Mouse (Mus musculus) kidney, postnatal 0 days (tissue): ENCODE data around the gene Gm9964. TPM values are rescaled to one million over a fixed set of nuclear protein-coding genes. Genes with fewer than 3 reads are reported as not detected.
"Not testable (repeated sequence)": the region's sequence is repeated elsewhere in the genome, so short reads cannot be mapped to it uniquely, and the experiment has no call there.

Experiments
- ATAC-seq: fragments of 200-750 bp; cut with Nextera tagmentation; replicated peaks from 2 replicates; pipeline ENCODE4 v1.8.0; 2017; ENCODE audit warnings: low read depth, moderate number of reproducible peaks, moderate TSS enrichment, moderate library complexity; ENCODE audit not compliant: low FRiP score
- DNase-seq: peaks from one replicate; pipeline ENCODE4 v3.0.0-alpha.2; 2016; ENCODE audit warnings: low spot score
- H3K27ac ChIP-seq: fragments of 300-500 bp; sonication (generic); 2 replicates; pipeline ENCODE4 v1.5.1; 2014; ENCODE audit warnings: mild to moderate bottlenecking
- H3K27me3 ChIP-seq: fragments of 300-500 bp; sonication (generic); 2 replicates; pipeline ENCODE4 v1.6.1; 2014; ENCODE audit warnings: low read length, mixed read lengths; ENCODE audit not compliant: insufficient read depth
- H3K36me3 ChIP-seq: fragments of 300-500 bp; sonication (generic); 2 replicates; pipeline ENCODE4 v1.6.1; 2014; ENCODE audit warnings: low read length, mixed read lengths; ENCODE audit not compliant: insufficient read depth
- H3K4me1 ChIP-seq: fragments of 300-500 bp; sonication (generic); replicated peaks from 2 replicates; pipeline ENCODE4 v1.6.1; 2014; ENCODE audit warnings: antibody characterized with exemption, low read length, mixed read lengths; ENCODE audit not compliant: insufficient read depth
- H3K4me2 ChIP-seq: fragments of 300-500 bp; sonication (generic); 2 replicates; pipeline ENCODE4 v1.6.1; 2014; ENCODE audit warnings: mild to moderate bottlenecking, low read length, moderate library complexity, mixed read lengths
- H3K4me3 ChIP-seq: fragments of 300-500 bp; sonication (generic); replicated peaks from 2 replicates; pipeline ENCODE4 v1.5.1; 2014; ENCODE audit warnings: low read depth, low read length
- H3K9ac ChIP-seq: fragments of 300-500 bp; sonication (generic); 2 replicates; pipeline ENCODE4 v1.6.1; 2014; ENCODE audit warnings: low read depth, low read length
- H3K9me3 ChIP-seq: fragments of 300-500 bp; sonication (generic); replicated peaks from 2 replicates; pipeline ENCODE4 v1.6.1; 2016; ENCODE audit warnings: low read length, inconsistent platforms, mixed read lengths
- CTCF ChIP-seq: IDR thresholded peaks from 2 replicates; pipeline ENCODE4 v1.5.1; 2016; ENCODE audit warnings: antibody characterized with exemption, low read depth, mild to moderate bottlenecking, moderate library complexity
- WGBS: fragments of 180-500 bp; shearing (Covaris S2); extraction: QIAGEN DNeasy Blood & Tissue Kit; methylation state at CpG from one replicate; pipeline ENCODE4 v1.1.7; 2014; 5-methylcytosine and 5-hydroxymethylcytosine counted together
- polyA plus RNA-seq: library from polyadenylated mRNA; unstranded; fragments of >200 nt; fragmentation: Nextera tagmentation; extraction: Ambion mirVana; gene quantifications from 2 replicates; pipeline ENCODE4 v1.2.1, GENCODE M21; 2015

Gm9964 gene
- polyA plus RNA-seq, 1 experiment from 2014 or later = not detected

DNA sequence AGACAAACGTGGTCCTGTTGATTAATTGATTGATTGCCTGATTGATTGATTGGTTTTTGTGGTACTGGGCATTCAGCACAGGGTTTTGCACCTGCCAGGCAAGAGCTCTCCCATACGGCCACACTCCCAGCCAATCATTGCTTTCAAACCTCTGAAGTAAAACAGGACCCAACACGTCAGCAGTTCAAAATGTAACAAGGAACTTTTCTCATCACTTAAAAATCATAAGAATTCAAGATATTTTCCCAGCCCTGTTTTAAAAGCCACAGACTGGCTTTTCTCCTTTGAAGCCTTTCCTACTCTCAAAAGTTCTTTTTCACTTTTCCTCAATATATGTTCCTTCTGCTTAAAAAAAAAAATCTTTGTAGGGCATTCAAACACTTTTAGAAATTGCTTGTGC is 32.3 kb downstream of the Gm9964 start:
- no peaks in the 10 kb centered on the region for H3K9me3 ChIP-seq
- H3K4me1 ChIP-seq = 0 out of 2 replicates have a peak, but pooled peaks cover 4% of the 10 kb centered on the region
- H3K27me3 ChIP-seq = no peaks in the 10 kb centered on the region
- DNase-seq (peak; percentile 31), ATAC-seq (no peak)
- no peak overlapping the region; the same call in 1 of the 2 replicates for H3K27ac ChIP-seq
- H3K4me2 ChIP-seq = no peak overlapping the region
- TF ChIP-seq CTCF = no peak
- H3K9ac ChIP-seq = no peak overlapping the region
- H3K4me3 ChIP-seq = no peak overlapping the region
- 59% methylated on average over 3 of the region's 3 CpGs for WGBS
- H3K36me3 ChIP-seq = no peaks in the 10 kb centered on the region

DNA sequence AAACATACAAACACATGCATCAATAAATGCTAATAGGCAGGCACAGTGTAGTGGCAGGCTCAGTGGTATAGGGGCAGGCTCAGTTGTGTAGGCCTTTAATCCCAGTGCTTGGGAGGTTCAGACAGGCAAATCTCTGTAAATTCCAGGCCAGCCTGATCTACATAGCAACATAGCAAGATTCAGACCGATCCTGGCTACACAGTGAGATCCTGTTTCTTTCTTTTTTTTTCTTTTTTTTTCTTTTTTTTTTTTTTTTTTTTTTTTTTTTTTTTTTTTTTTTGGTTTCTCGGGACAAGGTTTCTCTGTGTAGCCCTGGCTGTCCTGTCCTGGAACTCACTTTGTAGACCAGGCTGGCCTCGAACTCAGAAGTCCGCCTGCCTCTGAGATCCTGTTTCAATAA is 36.6 kb downstream of the Gm9964 start:
- H3K27ac ChIP-seq, H3K4me3 ChIP-seq, H3K4me1 ChIP-seq, H3K4me2 ChIP-seq, H3K9me3 ChIP-seq, H3K9ac ChIP-seq, H3K27me3 ChIP-seq, H3K36me3 ChIP-seq, DNase-seq, ATAC-seq: not testable (repeated sequence)
- WGBS = 81% methylated on average over 4 of the region's 4 CpGs

DNA sequence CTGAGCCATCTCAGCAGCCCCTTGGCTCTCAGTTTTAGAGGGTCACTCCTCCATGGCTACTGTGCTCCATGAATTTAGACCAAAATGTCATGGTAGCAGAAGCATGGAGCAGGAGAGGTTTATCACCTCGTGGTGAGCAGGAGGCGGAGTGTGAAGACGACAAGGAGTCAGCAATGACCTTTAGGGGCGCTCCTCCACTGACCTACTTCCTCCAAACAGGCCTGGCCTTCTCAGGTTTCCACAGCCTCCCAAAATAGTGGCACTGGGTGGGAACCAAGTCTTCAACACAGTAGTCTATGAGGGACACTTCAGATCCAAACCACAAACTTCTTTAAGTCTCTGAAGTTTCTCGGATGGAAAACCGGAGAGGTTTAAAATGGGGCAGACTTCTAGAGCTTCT is 38.0 kb downstream of the Gm9964 start:
- no peaks in the 10 kb centered on the region for H3K4me1 ChIP-seq
- DNase-seq = no peak
- no peak overlapping the region for H3K4me2 ChIP-seq
- no peaks in the 10 kb centered on the region for H3K9me3 ChIP-seq
- H3K9ac ChIP-seq = no peak overlapping the region
- no peak overlapping the region for H3K27ac ChIP-seq
- no peaks in the 10 kb centered on the region for H3K36me3 ChIP-seq
- no peak for ATAC-seq
- 35% methylated on average over 6 of the region's 6 CpGs for WGBS
- no peak overlapping the region for H3K4me3 ChIP-seq
- no peaks in the 10 kb centered on the region for H3K27me3 ChIP-seq
- no peak for TF ChIP-seq CTCF

DNA sequence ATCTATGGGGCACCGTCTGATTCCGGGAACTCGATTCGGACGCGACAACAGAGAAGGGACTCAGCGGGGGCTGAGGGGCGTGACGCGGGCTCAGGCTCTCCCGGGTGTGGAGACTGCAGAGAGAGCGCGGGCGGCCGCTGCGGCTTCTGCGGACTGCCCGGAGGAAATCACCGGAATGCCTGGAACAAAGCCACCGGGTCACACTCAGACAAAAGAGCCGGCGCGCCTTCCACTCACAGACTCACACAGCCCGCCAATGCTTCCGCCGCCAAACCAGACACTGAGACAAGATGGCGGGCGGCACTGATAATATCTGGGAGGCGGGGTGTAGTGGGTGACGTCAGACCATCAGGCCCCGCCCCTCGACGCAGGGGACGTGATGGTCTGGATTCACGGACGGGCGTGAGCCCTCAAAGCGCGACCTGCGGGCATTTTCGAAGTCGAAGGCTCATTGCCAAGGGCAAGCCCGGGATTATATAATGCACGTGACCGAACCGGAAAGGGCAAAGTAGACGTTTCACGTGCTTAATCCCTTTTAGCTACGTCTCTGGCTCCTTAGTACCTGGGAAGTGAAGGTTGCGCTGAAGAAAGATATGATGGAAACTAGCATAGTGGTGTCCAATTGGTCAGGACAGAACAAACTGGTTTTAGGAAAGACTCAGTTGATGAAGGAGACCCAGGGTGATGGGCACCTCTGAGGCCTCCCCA is 42.2 kb downstream of the Gm9964 start, which contains the start of gene Wsb1:
TSS of gene Wsb1 (minus strand) at position 281 of the 708 bp plus-strand sequence.
- H3K4me2 ChIP-seq = peak within 1 kb of the TSS; percentile 71
- H3K27me3 ChIP-seq = no peaks in the 10 kb centered on the region
- no peak for TF ChIP-seq CTCF
- 0 out of 2 replicates have a peak, but pooled peaks cover 3% of the 10 kb centered on the region for H3K36me3 ChIP-seq
- ATAC-seq (peak; percentile 92), DNase-seq (peak; percentile 95)
- H3K9me3 ChIP-seq = no peaks in the 10 kb centered on the region
- H3K9ac ChIP-seq = peak within 1 kb of the TSS; percentile 97
- peaks cover 8% of the 10 kb centered on the region; the same call in 1 of the 2 replicates for H3K4me1 ChIP-seq
- 1% methylated on average over 50 of the region's 50 CpGs for WGBS
- H3K27ac ChIP-seq = peak within 1 kb of the TSS; percentile 97
- H3K4me3 ChIP-seq = peak within 1 kb of the TSS; percentile 99

DNA sequence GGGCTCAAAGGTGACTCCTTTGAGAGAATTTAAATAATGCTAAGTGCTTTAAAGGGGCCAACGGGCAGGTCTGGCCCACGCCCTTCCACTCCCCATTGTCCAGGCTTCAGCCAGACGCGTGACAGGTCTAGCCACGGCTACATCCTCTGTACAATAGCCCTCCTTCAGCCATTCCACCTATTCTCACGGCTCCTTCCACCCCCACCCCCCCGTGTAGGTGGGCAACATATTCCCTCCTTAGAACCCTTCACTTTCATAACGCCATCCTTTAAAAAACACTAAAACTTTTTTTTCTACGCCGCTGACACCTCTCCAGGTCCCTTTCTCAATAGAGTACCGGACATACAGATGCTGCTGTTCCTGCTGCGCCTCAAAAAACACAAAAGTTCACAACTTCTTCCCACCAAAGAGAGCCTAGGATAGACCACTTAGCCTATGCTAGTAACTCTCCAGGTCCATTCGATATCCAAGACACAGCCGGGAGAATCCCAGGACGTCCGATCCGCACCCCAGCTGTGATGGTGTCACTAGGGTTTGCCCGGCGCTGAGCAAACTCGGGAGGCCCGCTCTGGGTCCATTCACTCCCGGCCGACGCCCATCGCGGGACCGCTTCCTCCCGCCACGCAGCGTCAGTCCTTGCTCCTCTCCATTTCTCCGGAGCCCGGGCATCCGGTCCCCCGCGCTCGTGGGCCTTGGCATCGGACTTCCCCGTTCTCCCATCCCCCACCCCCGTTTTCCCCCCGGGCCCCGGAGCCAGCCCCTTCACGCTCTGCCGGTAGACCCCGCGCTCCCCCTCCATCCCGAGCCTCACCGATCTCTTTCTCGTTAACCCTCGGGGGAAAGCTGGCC is 42.9 kb downstream of the Gm9964 start:
- TF ChIP-seq CTCF = no peak
- peak; percentile 40; the same call in 1 of the 2 replicates for ATAC-seq
- WGBS = 1% methylated on average over 49 of the region's 49 CpGs

DNA sequence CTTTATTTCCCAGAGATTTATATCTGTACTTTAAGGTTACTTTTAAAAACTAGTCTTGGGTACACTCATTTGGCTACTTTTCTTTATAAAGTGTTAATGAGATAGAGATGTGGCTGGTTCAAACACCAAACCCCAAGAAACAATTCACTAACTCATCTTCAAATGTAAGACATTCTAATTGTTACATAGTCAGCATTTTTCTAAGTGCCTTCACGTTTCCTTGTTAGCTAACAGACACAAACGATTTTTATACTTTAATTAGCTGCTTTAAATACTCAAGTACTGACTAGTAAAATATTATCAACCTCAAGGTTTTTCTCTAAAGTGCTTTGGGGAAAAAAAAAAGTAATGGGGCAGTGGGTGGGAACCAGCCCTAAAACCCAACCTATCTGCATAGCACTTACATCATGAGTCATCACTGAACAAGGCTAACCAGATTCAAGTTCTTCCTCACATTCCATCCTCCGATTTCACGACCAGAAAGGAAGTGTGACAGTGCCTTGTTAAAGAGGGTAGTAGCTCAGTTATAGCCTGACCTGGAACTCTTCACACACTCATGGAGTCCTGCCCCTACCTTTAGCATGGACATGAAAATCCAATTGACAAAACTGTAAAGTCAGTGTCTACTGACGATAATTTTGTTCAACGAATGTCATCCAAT is 43.7 kb downstream of the Gm9964 start:
- H3K9ac ChIP-seq = peak overlapping the region; percentile 97
- H3K27me3 ChIP-seq = no peaks in the 10 kb centered on the region
- peak overlapping the region; percentile 97 for H3K27ac ChIP-seq
- H3K9me3 ChIP-seq = no peaks in the 10 kb centered on the region
- H3K36me3 ChIP-seq = peaks cover 6% of the 10 kb centered on the region; the same call in 1 of the 2 replicates
- no peak for TF ChIP-seq CTCF
- WGBS = 3% methylated on average over 6 of the region's 6 CpGs
- peak overlapping the region; percentile 71 for H3K4me2 ChIP-seq
- peaks cover 8% of the 10 kb centered on the region; the same call in 1 of the 2 replicates for H3K4me1 ChIP-seq
- DNase-seq (peak; percentile 75), ATAC-seq (no peak; the same call in 1 of the 2 replicates)
- H3K4me3 ChIP-seq = peak overlapping the region; percentile 99

More for the DNA sequence above, 42.9 kb downstream of the Gm9964 start:
- H3K4me3 ChIP-seq = peak overlapping the region; percentile 99
- peak; percentile 57 for DNase-seq
- H3K9me3 ChIP-seq = no peaks in the 10 kb centered on the region
- peak overlapping the region; percentile 97 for H3K27ac ChIP-seq
- peak overlapping the region; percentile 71 for H3K4me2 ChIP-seq
- 0 out of 2 replicates have a peak, but pooled peaks cover 3% of the 10 kb centered on the region for H3K36me3 ChIP-seq
- H3K4me1 ChIP-seq = peaks cover 8% of the 10 kb centered on the region; the same call in 1 of the 2 replicates
- H3K27me3 ChIP-seq = no peaks in the 10 kb centered on the region
- H3K9ac ChIP-seq = peak overlapping the region; percentile 97

Other genes with a start within 250 kb of the Gm9964 start
- 1.7 and 1.8 TPM in 2 replicates for gene Ksr1, start 150.5 kb downstream of the Gm9964 start, polyA plus RNA-seq
- 265 and 274 TPM in 2 replicates for gene Wsb1, start 42.2 kb downstream of the Gm9964 start, polyA plus RNA-seq
- gene Nf1, start 42.8 kb upstream of the Gm9964 start, polyA plus RNA-seq = 8.2 and 9.5 TPM in 2 replicates
- gene Omg, start 207.2 kb upstream of the Gm9964 start, polyA plus RNA-seq = 0.17 and 0.26 TPM in 2 replicates
- gene Evi2b, start 226.9 kb upstream of the Gm9964 start, polyA plus RNA-seq = 0.78 and 0.82 TPM in 2 replicates
- 0.12 and 0.18 TPM in 2 replicates for gene Evi2, start 233.7 kb upstream of the Gm9964 start, polyA plus RNA-seq
- 3.3 and 3.4 TPM in 2 replicates for gene Evi2a, start 233.7 kb upstream of the Gm9964 start, polyA plus RNA-seq